Mouse (Mus musculus) liver, adult 2 months (tissue): ENCODE data around the gene Arhgap17. TPM values are rescaled to one million over a fixed set of nuclear protein-coding genes. Genes with fewer than 3 reads are reported as not detected.

Source experiments
- DNase-seq: peaks from one replicate; pipeline ENCODE4 v3.0.0-alpha.2; 2011; ENCODE audit warnings: low read depth, low spot score; ENCODE audit errors: extremely low read depth
- H3K27ac ChIP-seq: fragments of 200-500 bp; replicated peaks from 2 replicates; pipeline ENCODE4 v1.5.1; 2012; ENCODE audit warnings: low read depth, mild to moderate bottlenecking, control low read depth, inconsistent platforms, low read length; ENCODE audit not compliant: insufficient read depth
- H3K27me3 ChIP-seq: fragments of 200-500 bp; 2 replicates; pipeline ENCODE4 v1.6.1; 2012; ENCODE audit warnings: mild to moderate bottlenecking, moderate library complexity, low read length, inconsistent platforms; ENCODE audit not compliant: control insufficient read depth, insufficient read depth
- H3K36me3 ChIP-seq: fragments of 200-500 bp; 2 replicates; pipeline ENCODE4 v1.6.1; 2012; ENCODE audit warnings: low read length, inconsistent platforms; ENCODE audit not compliant: control insufficient read depth, insufficient read depth
- H3K4me1 ChIP-seq: fragments of 200-500 bp; 2 replicates; pipeline ENCODE4 v1.6.1; 2011; ENCODE audit warnings: low read length; ENCODE audit not compliant: control insufficient read depth, insufficient read depth
- H3K4me3 ChIP-seq: fragments of 200-500 bp; 2 replicates; pipeline ENCODE4 v1.5.1; 2011; ENCODE audit warnings: low read depth, mild to moderate bottlenecking, control low read depth, low read length, moderate library complexity; ENCODE audit not compliant: insufficient read depth
- H3K79me2 ChIP-seq: fragments of 200-500 bp; 2 replicates; pipeline ENCODE4 v1.6.1; 2012; ENCODE audit warnings: inconsistent platforms, mild to moderate bottlenecking, low read length, moderate library complexity; ENCODE audit not compliant: control insufficient read depth, insufficient read depth
- H3K9ac ChIP-seq: fragments of 200-500 bp; 2 replicates; pipeline ENCODE4 v1.6.1; 2012; ENCODE audit warnings: low read depth, mild to moderate bottlenecking, control low read depth, inconsistent platforms, low read length
- CTCF ChIP-seq: fragments of 200-500 bp; IDR thresholded peaks from 2 replicates; pipeline ENCODE4 v1.5.1; 2011; ENCODE audit warnings: low read depth, low read length, control low read depth
- POLR2A ChIP-seq: fragments of 200-500 bp; IDR thresholded peaks from 2 replicates; pipeline ENCODE4 v1.6.1; 2011; ENCODE audit warnings: low read length, control low read depth; ENCODE audit not compliant: insufficient read depth; ENCODE audit errors: extremely low read depth
- WGBS: fragments of 180-500 bp; shearing (Covaris S2); methylation state at CpG from one replicate; pipeline ENCODE4 v1.1.7; 2018; 5-methylcytosine and 5-hydroxymethylcytosine counted together
- polyA plus RNA-seq: library from polyadenylated mRNA; depleted of rRNA; stranded (reverse); fragments of >200 nt; gene quantifications from 2 replicates; pipeline ENCODE4 v1.2.3, GENCODE M21; 2012
- total RNA-seq: library from RNA; depleted of rRNA; stranded (reverse); fragments of >200 nt; gene quantifications from 2 replicates; pipeline ENCODE4 v1.2.3, GENCODE M21; 2014

Arhgap17 gene
- total and polyA plus RNA-seq, 2 experiments: 4.9 to 8.6 TPM

GRCm38 (mm10) chr7:123296097-123296496, 73.6 kb downstream of the Arhgap17 start:
- no peaks in the 10 kb centered on the region for H3K27me3 ChIP-seq
- H3K27ac ChIP-seq: no peak overlapping the region
- H3K4me3 ChIP-seq: no peak overlapping the region
- H3K9ac ChIP-seq: no peak overlapping the region
- H3K36me3 ChIP-seq: peaks cover 42% of the 10 kb centered on the region
- no peaks in the 10 kb centered on the region for H3K79me2 ChIP-seq
- no peak for DNase-seq
- TF ChIP-seq POLR2A (no peak), CTCF (no peak)
- WGBS: 96% methylated on average over 6 of the region's 6 CpGs
- H3K4me1 ChIP-seq: no peaks in the 10 kb centered on the region

GRCm38 (mm10) chr7:123295423-123295822, 74.3 kb downstream of the Arhgap17 start:
- H3K27ac ChIP-seq: no peak overlapping the region
- no peak for TF ChIP-seq POLR2A
- 0 out of 2 replicates have a peak, but pooled peaks have one; percentile 6 for TF ChIP-seq CTCF
- no peaks in the 10 kb centered on the region for H3K79me2 ChIP-seq
- H3K27me3 ChIP-seq: no peaks in the 10 kb centered on the region
- DNase-seq: no peak
- peaks cover 48% of the 10 kb centered on the region for H3K36me3 ChIP-seq
- no peaks in the 10 kb centered on the region for H3K4me1 ChIP-seq
- WGBS: 91% methylated on average over 7 of the region's 7 CpGs
- H3K9ac ChIP-seq: no peak overlapping the region
- H3K4me3 ChIP-seq: no peak overlapping the region

- H3K4me3 ChIP-seq: no peak overlapping the region
- H3K27me3 ChIP-seq: no peaks in the 10 kb centered on the region
- H3K27ac ChIP-seq: no peak overlapping the region
- WGBS: 91% methylated on average over 7 of the region's 7 CpGs
- peaks cover 45% of the 10 kb centered on the region for H3K36me3 ChIP-seq
- no peak for TF ChIP-seq POLR2A
- no peak for TF ChIP-seq CTCF
- DNase-seq: no peak
- no peak overlapping the region for H3K9ac ChIP-seq
- H3K79me2 ChIP-seq: no peaks in the 10 kb centered on the region
- no peaks in the 10 kb centered on the region for H3K4me1 ChIP-seq
These were observed 75.8 kb downstream of the Arhgap17 start for GRCm38 (mm10) chr7:123293898-123294297.

- 91% methylated on average over 8 of the region's 8 CpGs for WGBS
- Histone ChIP-seq H3K36me3 (peaks cover 46% of the 10 kb centered on the region), H3K27ac (no peak overlapping the region), H3K4me3 (no peak overlapping the region), H3K79me2 (no peaks in the 10 kb centered on the region), H3K4me1 (no peaks in the 10 kb centered on the region), H3K27me3 (no peaks in the 10 kb centered on the region), H3K9ac (no peak overlapping the region)
- TF ChIP-seq POLR2A: no peak
- TF ChIP-seq CTCF: no peak
- DNase-seq: no peak
These were observed 77.8 kb downstream of the Arhgap17 start for GRCm38 (mm10) chr7:123291942-123292341.

- 97% methylated on average over 4 of the region's 4 CpGs for WGBS
- H3K27ac ChIP-seq: no peak overlapping the region
- no peak overlapping the region for H3K4me3 ChIP-seq
- no peaks in the 10 kb centered on the region for H3K27me3 ChIP-seq
- H3K79me2 ChIP-seq: no peaks in the 10 kb centered on the region
- peaks cover 43% of the 10 kb centered on the region for H3K36me3 ChIP-seq
- DNase-seq: no peak
- H3K9ac ChIP-seq: no peak overlapping the region
- no peaks in the 10 kb centered on the region for H3K4me1 ChIP-seq
- TF ChIP-seq CTCF (no peak), POLR2A (no peak)
These were observed 80.5 kb downstream of the Arhgap17 start for GRCm38 (mm10) chr7:123289176-123289575.

GRCm38 (mm10) chr7:123287903-123288302, 81.8 kb downstream of the Arhgap17 start:
- TF ChIP-seq CTCF: no peak
- no peak for TF ChIP-seq POLR2A
- H3K36me3 ChIP-seq: peaks cover 43% of the 10 kb centered on the region

More at GRCm38 (mm10) chr7:123287903-123288302, 81.8 kb downstream of the Arhgap17 start:
- no peak overlapping the region for H3K27ac ChIP-seq
- no peaks in the 10 kb centered on the region for H3K4me1 ChIP-seq
- no peak overlapping the region for H3K4me3 ChIP-seq
- no peak overlapping the region for H3K9ac ChIP-seq
- H3K27me3 ChIP-seq: no peaks in the 10 kb centered on the region
- no peaks in the 10 kb centered on the region for H3K79me2 ChIP-seq
- WGBS: 92% methylated on average over 3 of the region's 3 CpGs
- DNase-seq: no peak
